Mouse (Mus musculus) heart, embryonic 10.5 days (tissue): ENCODE results near the gene Atg16l1. TPM values are rescaled to one million over a fixed set of nuclear protein-coding genes. Genes with fewer than 3 reads are reported as not detected.

Source experiments
- polyA plus RNA-seq: library from polyadenylated mRNA; unstranded; fragments of >200 nt; fragmentation: Nextera tagmentation; extraction: Ambion mirVana; gene quantifications from 2 replicates; pipeline ENCODE4 v1.2.1, GENCODE M21; 2016

The Atg16l1 gene
- polyA plus RNA-seq, 1 experiment from 2014 or later = 33.5 TPM

Other genes starting within 250 kb of the Atg16l1 start
- gene Neu2, start 246.0 kb upstream of the Atg16l1 start, polyA plus RNA-seq = 0.18 TPM in 1 of 2 replicates, not detected in the other
- 0.20 and 0.88 TPM in 2 replicates for gene Ngef, start 182.0 kb upstream of the Atg16l1 start, polyA plus RNA-seq
- 5.1 and 6.0 TPM in 2 replicates for gene Inpp5d, start 135.6 kb upstream of the Atg16l1 start, polyA plus RNA-seq
- gene Sag, start 47.8 kb downstream of the Atg16l1 start, polyA plus RNA-seq = 1.9 and 2.0 TPM in 2 replicates
- 26.6 and 31.6 TPM in 2 replicates for gene Dgkd, start 97.4 kb downstream of the Atg16l1 start, polyA plus RNA-seq